Mouse (Mus musculus): ENCODE data around the gene Serpinc1.

DNA sequence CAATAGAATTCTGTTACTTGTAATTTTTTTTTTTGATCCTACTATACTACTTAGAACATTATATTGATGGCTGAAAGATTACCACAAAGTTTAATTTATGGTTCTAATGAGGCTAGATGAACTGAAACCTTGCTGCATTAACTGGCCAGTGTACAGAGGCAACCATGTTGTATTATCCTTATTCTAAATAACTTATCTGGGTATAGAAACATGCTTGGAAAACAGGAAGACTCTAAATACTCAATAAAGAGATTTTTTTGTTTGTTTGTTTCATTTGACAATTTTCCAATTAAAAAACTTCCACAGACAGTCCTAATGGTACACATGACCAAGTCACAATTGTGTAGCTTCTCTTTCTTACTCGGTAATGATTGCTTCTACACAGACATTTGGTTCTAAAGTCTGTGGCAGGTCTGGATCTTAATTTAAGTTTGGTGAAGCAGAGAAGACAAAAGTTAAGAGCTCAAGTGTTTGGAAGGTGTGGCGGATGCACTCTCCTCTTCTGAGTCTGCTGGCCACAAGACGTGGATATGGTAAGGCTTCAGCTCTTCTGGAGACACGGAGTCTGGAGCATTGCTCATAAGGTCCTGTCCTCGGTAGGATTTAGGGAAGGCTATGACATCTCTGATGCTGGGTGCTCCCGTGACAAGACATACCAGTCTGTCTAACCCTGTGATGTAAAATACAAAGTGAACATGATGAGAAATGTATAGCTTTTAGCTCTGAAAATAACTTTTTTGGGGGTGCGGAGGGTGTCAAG, 63.1 kb downstream of the Serpinc1 start:
- no peak for TF ChIP-seq CTCF (conservative IDR thresholded peaks at IDR 0.05; ENCODE audit: insufficient read depth, insufficient read length, low read depth, low read length)
- no peak for TF ChIP-seq POLR2A (IDR thresholded peaks at IDR 0.05; ENCODE audit: low read depth, low read length)
